Mouse (Mus musculus): ENCODE measurements around the gene Orai3.

- TF ChIP-seq POU5F1 (IDR thresholded peaks at IDR 0.05; ENCODE audit: borderline replicate concordance, low read length) (no peak), CTCF (conservative IDR thresholded peaks at IDR 0.05; ENCODE audit: low read length) (no peak), NANOG (IDR thresholded peaks at IDR 0.05; ENCODE audit: borderline replicate concordance, low read length) (no peak)
Observed at GRCm38 (mm10) chr7:127776878-127777473, 7.4 kb downstream of the Orai3 start.
